Mouse (Mus musculus) liver, embryonic 14.5 days (tissue): ENCODE results near the gene Tspan31. TPM values are rescaled to one million over a fixed set of nuclear protein-coding genes. Genes with fewer than 3 reads are reported as not detected.
"Not testable (repeated sequence)": the region's sequence is repeated elsewhere in the genome, so short reads cannot be mapped to it uniquely, and the experiment has no call there.

Experiments
- ATAC-seq: fragments of 200-750 bp; cut with Nextera tagmentation; 2 replicates; pipeline ENCODE4 v1.8.0; 2017; ENCODE audit warnings: moderate number of reproducible peaks, mild to moderate bottlenecking, moderate library complexity; ENCODE audit not compliant: insufficient read depth
- DNase-seq, 3 experiments: peaks; one replicate each; pipeline ENCODE4 v3.0.0-alpha.2; 2012 to 2013; ENCODE audit warnings: low read depth in 3 of 3, low spot score in 3 of 3
- H3K27ac ChIP-seq: fragments of 300-500 bp; sonication (generic); 2 replicates; pipeline ENCODE4 v1.5.1; 2014; ENCODE audit warnings: moderate library complexity, mild to moderate bottlenecking, control low read depth, inconsistent platforms
- H3K27me3 ChIP-seq: fragments of 300-500 bp; sonication (generic); 2 replicates; pipeline ENCODE4 v1.6.1; 2014; ENCODE audit warnings: mild to moderate bottlenecking, low read length, moderate library complexity; ENCODE audit not compliant: control insufficient read depth, insufficient read depth
- H3K36me3 ChIP-seq: fragments of 300-500 bp; sonication (generic); replicated peaks from 2 replicates; pipeline ENCODE4 v1.6.1; 2014; ENCODE audit warnings: low read depth; ENCODE audit not compliant: control insufficient read depth, insufficient read depth
- H3K4me1 ChIP-seq, 2 experiments: fragments of 200-500 bp in 1 of 2; fragments of 300-500 bp in 1 of 2; sonication (generic) in 1 of 2; replicated peaks; 2 replicates each; pipeline ENCODE4 v1.6.1; 2012 to 2014; ENCODE audit warnings: antibody characterized with exemption in 1 of 2, inconsistent platforms in 1 of 2, low read length in 1 of 2; ENCODE audit not compliant: control insufficient read depth in 2 of 2, insufficient read depth in 2 of 2
- H3K4me2 ChIP-seq: fragments of 300-500 bp; sonication (generic); 2 replicates; pipeline ENCODE4 v1.6.1; 2014; ENCODE audit warnings: low read depth, mild to moderate bottlenecking, control low read depth, moderate library complexity
- H3K4me3 ChIP-seq, 2 experiments: fragments of 200-500 bp in 1 of 2; fragments of 300-500 bp in 1 of 2; sonication (generic) in 1 of 2; 2 replicates each; pipeline ENCODE4 v1.5.1; 2012 to 2014; ENCODE audit warnings: low read depth in 2 of 2, low read length in 2 of 2, mild to moderate bottlenecking in 2 of 2, control low read depth in 1 of 2, inconsistent platforms in 1 of 2, moderate library complexity in 1 of 2; ENCODE audit not compliant: insufficient read depth in 1 of 2
- H3K9ac ChIP-seq: fragments of 300-500 bp; sonication (generic); replicated peaks from 2 replicates; pipeline ENCODE4 v1.6.1; 2014; ENCODE audit warnings: mild to moderate bottlenecking, control low read depth, moderate library complexity
- H3K9me3 ChIP-seq: fragments of 300-500 bp; sonication (generic); 2 replicates; pipeline ENCODE4 v1.6.1; 2016; ENCODE audit warnings: low read length, mixed read lengths; ENCODE audit not compliant: control insufficient read depth
- CTCF ChIP-seq: IDR thresholded peaks from 2 replicates; pipeline ENCODE4 v1.5.1; 2016; ENCODE audit warnings: antibody characterized with exemption, low read depth, control low read depth
- EP300 ChIP-seq: IDR thresholded peaks from 2 replicates; pipeline ENCODE4 v1.6.1; 2016; ENCODE audit warnings: antibody characterized with exemption, low read depth
- WGBS: fragments of 180-500 bp; shearing (Covaris S2); extraction: QIAGEN DNeasy Blood & Tissue Kit; methylation state at CpG from one replicate; pipeline ENCODE4 v1.1.7; 2014; ENCODE audit not compliant: insufficient replicate concordance; 5-methylcytosine and 5-hydroxymethylcytosine counted together
- polyA plus RNA-seq, 2 experiments: library from polyadenylated mRNA; depleted of rRNA in 1 of 2; stranded (reverse) in 1 of 2; unstranded in 1 of 2; fragments of >200 nt; fragmentation: Nextera tagmentation in 1 of 2; extraction: Ambion mirVana in 1 of 2; gene quantifications; 2 replicates each; pipeline versions ENCODE4 v1.2.1 to v1.2.3; 2012 to 2014

Tspan31 gene
- polyA plus RNA-seq, 2 experiments = 18.9 to 35.8 TPM

DNA sequence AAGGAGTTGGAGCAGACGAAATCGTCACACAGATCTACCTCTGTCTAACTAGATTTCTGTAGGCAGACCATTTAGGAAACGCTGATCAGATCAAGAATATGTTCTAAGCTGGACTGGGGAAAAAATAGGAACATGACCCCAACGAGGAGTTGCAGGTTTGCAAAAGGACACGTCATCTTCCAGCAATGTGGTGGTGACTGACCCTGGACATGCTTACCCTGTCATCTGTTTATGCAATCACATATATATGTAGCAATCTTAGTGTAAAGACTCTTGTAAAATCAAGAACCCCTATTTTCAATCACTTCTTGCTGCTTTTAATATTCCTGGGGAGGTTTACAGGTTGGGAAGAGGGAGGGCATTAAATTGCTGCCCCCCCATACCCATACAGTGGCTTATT lies 7.6 kb downstream of the Tspan31 start:
- DNase-seq = no peak
- Histone ChIP-seq H3K36me3 (peaks cover 27% of the 10 kb centered on the region), H3K9ac (no peak overlapping the region), H3K27me3 (peaks cover 51% of the 10 kb centered on the region), H3K4me1 (peaks cover 8 to 13% of the 10 kb centered on the region in 2 experiments; a peak in 3 of 4 replicates), H3K4me3 (peak overlapping the region in 1 of 2 experiments; percentile 79; a peak in 1 of 4 replicates), H3K27ac (no peak overlapping the region), H3K4me2 (peak overlapping the region; percentile 93), H3K9me3 (no peaks in the 10 kb centered on the region)
- WGBS = 49% methylated on average over 5 of the region's 5 CpGs
- no peak for TF ChIP-seq CTCF
- no peak for TF ChIP-seq EP300
- ATAC-seq = no peak

DNA sequence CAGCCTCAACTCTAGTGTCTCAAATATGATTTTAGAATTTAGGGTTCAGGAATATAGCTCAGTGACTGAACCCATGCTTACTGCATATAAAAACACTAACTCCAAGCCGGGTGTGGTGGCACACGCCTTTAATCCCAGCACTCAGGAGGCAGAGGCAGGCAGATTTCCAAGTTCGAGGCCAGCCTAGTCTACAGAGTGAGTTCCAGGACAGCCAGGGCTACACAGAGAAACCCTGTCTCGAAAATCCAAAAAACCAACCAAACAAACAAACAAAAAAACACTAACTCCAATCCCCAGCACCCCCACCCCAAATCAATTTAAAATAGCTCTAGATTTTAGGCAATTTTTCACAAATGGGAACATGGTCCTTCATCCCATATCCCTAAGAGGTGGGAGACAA lies 8.0 kb downstream of the Tspan31 start:
- Histone ChIP-seq H3K27me3 (peaks cover 54% of the 10 kb centered on the region), H3K4me1 (peaks cover 8 to 13% of the 10 kb centered on the region in 2 experiments; a peak in 3 of 4 replicates), H3K36me3 (peaks cover 24% of the 10 kb centered on the region)
- 57% methylated on average over 4 of the region's 4 CpGs for WGBS
- not testable (repeated sequence) for DNase-seq, H3K4me3 ChIP-seq, H3K27ac ChIP-seq, ATAC-seq, H3K4me2 ChIP-seq, H3K9ac ChIP-seq, H3K9me3 ChIP-seq

DNA sequence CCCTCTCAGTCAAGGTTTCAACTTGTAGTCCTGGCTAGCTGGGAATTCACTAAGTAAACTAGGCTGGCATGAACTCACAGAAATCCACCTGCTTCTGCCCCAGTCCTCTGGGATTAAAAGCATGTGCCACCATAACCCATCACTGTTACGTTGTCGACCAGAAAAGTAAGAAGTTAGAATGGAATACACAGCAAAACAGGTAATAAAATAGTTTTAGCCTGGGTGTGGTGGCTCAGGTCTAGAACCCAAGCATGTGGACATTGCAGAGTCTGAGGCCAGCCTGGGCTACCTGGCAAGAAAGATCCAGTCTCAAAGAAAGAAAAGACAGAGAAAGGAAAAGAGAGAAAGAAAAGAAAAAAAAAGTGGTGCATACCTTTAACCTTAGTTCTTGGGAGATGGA lies 8.6 kb downstream of the Tspan31 start:
- Histone ChIP-seq H3K27ac (no peak overlapping the region), H3K27me3 (peaks cover 55% of the 10 kb centered on the region), H3K9ac (no peak overlapping the region), H3K4me1 (peaks cover 8 to 13% of the 10 kb centered on the region in 2 experiments; a peak in 3 of 4 replicates), H3K9me3 (no peaks in the 10 kb centered on the region), H3K4me3 (no peak overlapping the region), H3K4me2 (no peak overlapping the region), H3K36me3 (peaks cover 19% of the 10 kb centered on the region)
- TF ChIP-seq CTCF (no peak), EP300 (no peak)
- WGBS = 64% methylated on average over 2 of the region's 2 CpGs
- DNase-seq (no peak), ATAC-seq (no peak)

DNA sequence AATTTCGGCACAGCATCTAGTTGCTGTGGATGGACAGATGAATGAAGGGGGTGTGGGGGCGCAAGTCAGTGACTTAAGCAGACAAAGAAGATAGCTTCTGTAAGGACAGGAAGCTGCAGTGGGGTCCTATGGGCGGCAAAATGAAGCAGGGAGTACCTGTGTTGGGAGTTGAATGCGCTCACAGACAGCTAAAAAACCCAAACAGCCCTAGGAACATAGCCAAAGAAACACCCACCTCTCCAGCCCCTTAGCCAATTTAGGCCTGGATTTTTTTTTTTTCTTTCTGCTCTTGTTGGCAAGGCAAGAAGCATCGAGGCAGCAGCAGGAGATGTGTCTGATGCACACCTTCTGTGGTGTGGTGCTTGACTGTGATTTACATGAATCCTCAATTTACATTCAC lies 9.0 kb downstream of the Tspan31 start:
- Histone ChIP-seq H3K36me3 (peaks cover 14% of the 10 kb centered on the region), H3K4me3 (no peak overlapping the region), H3K27ac (no peak overlapping the region), H3K4me2 (no peak overlapping the region), H3K4me1 (peaks cover 8 to 13% of the 10 kb centered on the region in 2 experiments; a peak in 3 of 4 replicates), H3K9ac (no peak overlapping the region), H3K9me3 (no peaks in the 10 kb centered on the region), H3K27me3 (peaks cover 55% of the 10 kb centered on the region)
- WGBS = 36% methylated on average over 5 of the region's 5 CpGs
- no peak for TF ChIP-seq CTCF
- TF ChIP-seq EP300 = no peak
- ATAC-seq = no peak
- DNase-seq = no peak

- H3K27me3 ChIP-seq = peaks cover 55% of the 10 kb centered on the region
- peaks cover 8 to 13% of the 10 kb centered on the region in 2 experiments; a peak in 3 of 4 replicates for H3K4me1 ChIP-seq
- no peak within 1 kb of the TSS for H3K27ac ChIP-seq
- H3K9ac ChIP-seq = peak within 1 kb of the TSS; percentile 12; the same call in 1 of the 2 replicates
- no peak for TF ChIP-seq CTCF
- TF ChIP-seq EP300 = no peak
- H3K4me2 ChIP-seq = peak within 1 kb of the TSS; percentile 74
- peaks cover 6% of the 10 kb centered on the region for H3K36me3 ChIP-seq
- ATAC-seq = no peak
- no peaks in the 10 kb centered on the region for H3K9me3 ChIP-seq
- DNase-seq = no peak
- H3K4me3 ChIP-seq = peak within 1 kb of the TSS; percentile 23 to 61
- 2% methylated on average over 69 of the region's 72 CpGs for WGBS
These were observed 9.8 kb downstream of the Tspan31 start, which contains the start of gene March9 for GRCm38 (mm10) chr10:127059968-127060916. Gene March9 (minus strand): TSS chr10:127060184.
